Mouse (Mus musculus) kidney, adult 2 months (tissue): Measurements from ENCODE around the gene Baz2a. TPM values are rescaled to one million over a fixed set of nuclear protein-coding genes. Genes with fewer than 3 reads are reported as not detected.

ENCODE experiments used
- DNase-seq: peaks from one replicate; pipeline ENCODE4 v3.0.0; 2021
- H3K27ac ChIP-seq: fragments of 200-500 bp; 2 replicates; pipeline ENCODE4 v1.5.1; 2012; ENCODE audit warnings: low read depth, low read length, control low read depth, inconsistent platforms; ENCODE audit not compliant: insufficient read depth
- H3K27me3 ChIP-seq: fragments of 200-500 bp; replicated peaks from 2 replicates; pipeline ENCODE4 v1.6.1; 2012; ENCODE audit warnings: mild to moderate bottlenecking, moderate library complexity, low read length, inconsistent platforms; ENCODE audit not compliant: control insufficient read depth, insufficient read depth
- H3K36me3 ChIP-seq: fragments of 200-500 bp; 2 replicates; pipeline ENCODE4 v1.6.1; 2012; ENCODE audit warnings: mild to moderate bottlenecking, moderate library complexity, low read length, inconsistent platforms; ENCODE audit not compliant: control insufficient read depth, insufficient read depth
- H3K4me1 ChIP-seq: fragments of 200-500 bp; 2 replicates; pipeline ENCODE4 v1.6.1; 2011; ENCODE audit warnings: low read length; ENCODE audit not compliant: control insufficient read depth, insufficient read depth
- H3K4me3 ChIP-seq: fragments of 200-500 bp; 2 replicates; pipeline ENCODE4 v1.5.1; 2011; ENCODE audit warnings: mild to moderate bottlenecking, low read depth, low read length, control low read depth; ENCODE audit not compliant: insufficient read depth
- CTCF ChIP-seq: fragments of 200-500 bp; conservative IDR thresholded peaks from 2 replicates; pipeline ENCODE4 v1.5.1; 2011; ENCODE audit warnings: low read depth, mild to moderate bottlenecking, control low read depth, low read length, moderate library complexity, mixed read lengths; ENCODE audit not compliant: insufficient read depth, insufficient read length
- POLR2A ChIP-seq: fragments of 200-500 bp; IDR thresholded peaks from one replicate; pipeline ENCODE4 v1.6.1; 2011; ENCODE audit warnings: low read depth, low read length, control low read depth
- WGBS: fragments of 180-500 bp; shearing (Covaris S2); methylation state at CpG from one replicate; pipeline ENCODE4 v1.1.7; 2018; 5-methylcytosine and 5-hydroxymethylcytosine counted together
- polyA plus RNA-seq: library from polyadenylated mRNA; depleted of rRNA; stranded (reverse); fragments of >200 nt; gene quantifications from 2 replicates; pipeline ENCODE4 v1.2.3, GENCODE M21; 2012

Gene Baz2a
- polyA plus RNA-seq, 1 experiment = 21.6 TPM

- DNase-seq = peak; percentile 93
- TF ChIP-seq CTCF (peak; percentile 82), POLR2A (no peak)
- Histone ChIP-seq H3K27me3 (no peaks in the 10 kb centered on the region), H3K4me3 (peak overlapping the region; percentile 93), H3K36me3 (peaks cover 29% of the 10 kb centered on the region), H3K27ac (peak overlapping the region; percentile 82), H3K4me1 (peaks cover 24% of the 10 kb centered on the region; the same call in 1 of the 2 replicates)
- WGBS = 4% methylated on average over 14 of the region's 14 CpGs
These were observed 470 bp upstream of the Baz2a start for GRCm38 (mm10) chr10:128090651-128091563.

GRCm38 (mm10) chr10:128092506-128093495 is 1.4 kb downstream of the Baz2a start:
- H3K4me1 ChIP-seq = peaks cover 21% of the 10 kb centered on the region; the same call in 1 of the 2 replicates
- H3K36me3 ChIP-seq = peaks cover 16% of the 10 kb centered on the region
- H3K27me3 ChIP-seq = no peaks in the 10 kb centered on the region
- peak overlapping the region; percentile 93 for H3K4me3 ChIP-seq
- peak; percentile 90 for DNase-seq
- peak overlapping the region; percentile 96 for H3K27ac ChIP-seq
- under 1% methylated on average over 77 of the region's 88 CpGs for WGBS
- TF ChIP-seq POLR2A (peak; percentile 14), CTCF (peak; percentile 43; the same call in 1 of the 2 replicates)

GRCm38 (mm10) chr10:128093496-128094294 is 2.3 kb downstream of the Baz2a start:
- Histone ChIP-seq H3K27me3 (no peaks in the 10 kb centered on the region), H3K4me1 (peaks cover 21% of the 10 kb centered on the region; the same call in 1 of the 2 replicates), H3K4me3 (peak overlapping the region; percentile 93), H3K27ac (peak overlapping the region; percentile 96), H3K36me3 (peaks cover 9% of the 10 kb centered on the region)
- 23% methylated on average over 13 of the region's 13 CpGs for WGBS
- TF ChIP-seq CTCF (no peak), POLR2A (no peak)
- DNase-seq = peak; percentile 36

- WGBS = 12% methylated on average over 19 of the region's 19 CpGs
- Histone ChIP-seq H3K4me3 (peak overlapping the region; percentile 93; the same call in 1 of the 2 replicates), H3K27ac (peak overlapping the region; percentile 96; the same call in 1 of the 2 replicates), H3K27me3 (no peaks in the 10 kb centered on the region), H3K36me3 (peaks cover 5% of the 10 kb centered on the region; the same call in 1 of the 2 replicates), H3K4me1 (peaks cover 21% of the 10 kb centered on the region; the same call in 1 of the 2 replicates)
- peak; percentile 96 for DNase-seq
- peak; percentile 15 for TF ChIP-seq POLR2A
- TF ChIP-seq CTCF = no peak
These were observed 3.1 kb downstream of the Baz2a start for GRCm38 (mm10) chr10:128094340-128094968.

GRCm38 (mm10) chr10:128095003-128095636 is 3.7 kb downstream of the Baz2a start:
- H3K27ac ChIP-seq = no peak overlapping the region
- no peak overlapping the region for H3K4me3 ChIP-seq
- H3K36me3 ChIP-seq = no peaks in the 10 kb centered on the region; the same call in 1 of the 2 replicates
- WGBS = 38% methylated on average over 9 of the region's 9 CpGs
- H3K27me3 ChIP-seq = no peaks in the 10 kb centered on the region
- TF ChIP-seq POLR2A (no peak), CTCF (no peak)
- peaks cover 21% of the 10 kb centered on the region; the same call in 1 of the 2 replicates for H3K4me1 ChIP-seq
- DNase-seq = no peak
